Mouse (Mus musculus): ENCODE results near the gene Tnfrsf1b.
A peak's percentile ranks its signal among the peaks of the same experiment; 100 is the strongest.

Gene Tnfrsf1b

GRCm38 (mm10) chr4:145246173-145247011 is at the start of gene Tnfrsf1b:
TSS of gene Tnfrsf1b (minus strand) at chr4:145246870.
- peak; percentile 69 for DNase-seq

GRCm38 (mm10) chr4:145295589-145296300 is 49.1 kb upstream of the Tnfrsf1b start:
- peak; percentile 91 for DNase-seq

- DNase-seq, result no peak
Measured at GRCm38 (mm10) chr4:145294588-145294987, 47.9 kb upstream of the Tnfrsf1b start.

- DNase-seq, result peak; percentile 78
Measured at GRCm38 (mm10) chr4:145286369-145287120, 39.9 kb upstream of the Tnfrsf1b start.

GRCm38 (mm10) chr4:145284675-145285074 is 38.0 kb upstream of the Tnfrsf1b start:
- no peak for DNase-seq

GRCm38 (mm10) chr4:145283441-145283840 is 36.8 kb upstream of the Tnfrsf1b start:
- no peak for DNase-seq

- no peak for DNase-seq
Measured at GRCm38 (mm10) chr4:145280966-145281365, 34.3 kb upstream of the Tnfrsf1b start.

- DNase-seq, result no peak
Measured at GRCm38 (mm10) chr4:145278724-145279370, 32.2 kb upstream of the Tnfrsf1b start.

- no peak for DNase-seq
Measured at GRCm38 (mm10) chr4:145278231-145278630, 31.6 kb upstream of the Tnfrsf1b start.

- peak; percentile 37 for DNase-seq
Measured at GRCm38 (mm10) chr4:145276368-145277249, 29.9 kb upstream of the Tnfrsf1b start.

- no peak for DNase-seq
Measured at GRCm38 (mm10) chr4:145274887-145275286, 28.2 kb upstream of the Tnfrsf1b start.

GRCm38 (mm10) chr4:145273923-145274322 is 27.3 kb upstream of the Tnfrsf1b start:
- no peak for DNase-seq

GRCm38 (mm10) chr4:145272763-145273162 is 26.1 kb upstream of the Tnfrsf1b start:
- DNase-seq, result no peak

- DNase-seq, result no peak
Measured at GRCm38 (mm10) chr4:145271634-145272033, 25.0 kb upstream of the Tnfrsf1b start.

GRCm38 (mm10) chr4:145270136-145270535 is 23.5 kb upstream of the Tnfrsf1b start:
- DNase-seq, result no peak

- peak; percentile 32 for DNase-seq
Measured at GRCm38 (mm10) chr4:145267631-145268110, 21.0 kb upstream of the Tnfrsf1b start.

- peak; percentile 62 for DNase-seq
Measured at GRCm38 (mm10) chr4:145266505-145266904, 19.8 kb upstream of the Tnfrsf1b start.

GRCm38 (mm10) chr4:145264761-145265160 is 18.1 kb upstream of the Tnfrsf1b start:
- DNase-seq, result no peak

- DNase-seq, result no peak
Measured at GRCm38 (mm10) chr4:145263583-145263982, 16.9 kb upstream of the Tnfrsf1b start.

- no peak for DNase-seq
Measured at GRCm38 (mm10) chr4:145260802-145261201, 14.1 kb upstream of the Tnfrsf1b start.

- no peak for DNase-seq
Measured at GRCm38 (mm10) chr4:145257751-145258434, 11.2 kb upstream of the Tnfrsf1b start.

Data from thymus, postnatal 4 days (tissue).